Mouse (Mus musculus) bone marrow, adult 2 months (tissue): ENCODE measurements around the gene Rnf43.

Experiments
- CTCF ChIP-seq: fragments of 200-500 bp; IDR thresholded peaks from 2 replicates; pipeline ENCODE4 v1.5.1; 2011; ENCODE audit warnings: low read length, control low read depth; ENCODE audit not compliant: control insufficient read depth, insufficient read depth
- POLR2A ChIP-seq: fragments of 200-500 bp; IDR thresholded peaks from 2 replicates; pipeline ENCODE4 v1.6.1; 2011; ENCODE audit warnings: low read depth, mild to moderate bottlenecking, control low read depth, low read length, borderline replicate concordance; ENCODE audit not compliant: control insufficient read depth

DNA sequence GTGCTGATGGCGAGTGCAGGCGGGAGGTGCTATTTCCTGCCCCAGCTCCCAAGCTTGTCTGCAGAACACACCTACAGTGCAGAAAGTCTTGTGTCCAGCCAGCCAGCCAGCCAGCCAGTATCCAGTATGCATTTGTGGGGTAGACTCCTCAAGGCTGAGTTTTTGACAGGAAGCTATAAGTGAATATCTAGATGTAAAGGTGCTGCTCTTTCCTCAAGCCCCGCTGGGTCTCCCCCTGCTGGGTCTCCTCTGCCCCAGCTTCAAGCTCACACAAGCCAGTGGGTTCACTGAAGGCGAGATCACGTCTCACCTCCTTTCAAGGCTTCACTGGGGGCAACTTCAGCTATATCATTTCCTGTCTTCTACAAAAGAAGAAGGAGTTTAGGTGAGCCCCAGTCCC is 71.8 kb downstream of the Rnf43 start:
- TF ChIP-seq POLR2A (no peak), CTCF (no peak)
